Mouse (Mus musculus) gastrocnemius, postnatal 14 days (tissue): ENCODE data around the gene Iqschfp. TPM values are rescaled to one million over a fixed set of nuclear protein-coding genes. Genes with fewer than 3 reads are reported as not detected.

Experiments
- DNase-seq: peaks from one replicate; pipeline ENCODE4 v3.0.0; 2021; ENCODE audit warnings: mixed read lengths
- intact Hi-C: fragments of 180-260 bp; cut with DNase I; formaldehyde crosslinking; loops from one replicate; pipeline ENCODE4 v1.15.1; 2025; ENCODE audit warnings: low total_unique reads
- total RNA-seq, 2 experiments: library from RNA; stranded (reverse); gene quantifications; 2 replicates each; pipeline ENCODE4 v1.2.3; 2021

Iqschfp gene
- total RNA-seq, 2 experiments from 2014 or later: not detected

DNA sequence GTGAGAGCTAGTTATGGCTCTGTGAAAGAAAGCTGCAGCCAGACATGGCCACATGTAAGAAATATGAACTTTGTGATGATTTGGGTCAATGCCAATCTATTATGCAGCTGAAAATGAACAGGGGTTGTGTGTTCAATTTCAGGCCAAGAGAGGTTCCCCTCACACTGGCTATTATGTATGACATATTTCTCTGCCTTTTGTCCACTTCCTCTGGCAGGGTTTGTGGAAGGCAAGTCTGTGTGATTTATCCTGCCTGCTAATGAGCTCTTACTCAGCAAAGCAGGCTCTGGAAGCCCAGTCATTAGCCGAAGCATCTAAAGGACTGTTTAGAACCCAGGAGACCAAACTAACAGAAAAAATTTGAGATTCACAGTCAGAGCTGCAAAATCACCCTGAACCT lies 286.2 kb downstream of the Iqschfp start:
- intact Hi-C loops: no loop called here
- no peak for DNase-seq

DNA sequence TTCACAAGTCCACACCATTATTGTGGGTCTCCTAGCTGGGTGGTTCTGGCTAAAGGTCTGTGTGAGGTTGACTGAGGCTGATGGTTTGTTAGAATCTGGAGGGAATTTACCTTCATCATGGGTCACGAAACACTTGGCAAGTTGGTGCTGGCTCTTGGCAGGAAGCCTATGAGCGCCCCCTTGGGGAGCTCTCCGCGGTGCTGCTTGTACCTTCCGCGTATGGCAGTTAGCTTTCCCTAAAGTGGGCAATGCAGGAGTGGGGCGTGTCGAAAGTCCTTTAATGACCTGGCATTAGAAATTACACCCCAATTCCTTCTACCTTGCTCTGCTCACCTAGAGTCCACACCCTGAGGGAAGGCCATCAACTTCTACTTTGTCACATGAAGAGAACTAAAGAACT lies 295.4 kb downstream of the Iqschfp start:
- intact Hi-C loops: no loop called here

DNA sequence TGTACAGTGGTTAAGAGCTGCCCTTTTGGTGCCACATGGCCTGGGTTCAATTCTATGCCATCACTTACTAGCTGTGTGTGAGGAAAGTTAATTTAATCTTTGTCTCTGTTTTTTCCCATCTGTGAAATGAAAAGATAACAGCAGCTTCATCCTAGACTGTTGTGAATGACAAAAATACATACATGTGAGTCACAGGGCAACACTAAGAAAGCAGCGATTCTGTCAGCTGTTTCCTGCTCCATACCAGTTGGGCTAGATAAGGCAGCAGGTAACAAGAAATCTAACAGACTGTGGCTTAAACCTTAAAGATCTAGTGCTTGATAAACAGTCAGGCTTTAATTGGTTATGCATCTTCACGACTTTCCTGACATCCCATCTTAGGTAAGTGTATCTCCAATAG lies 297.1 kb downstream of the Iqschfp start:
- intact Hi-C loops: no loop called here
- no peak for DNase-seq

More for the DNA sequence above, 295.4 kb downstream of the Iqschfp start:
- DNase-seq: no peak

- DNase-seq: no peak
- intact Hi-C loops: no loop called here
Measured at GRCm38 (mm10) chr3:68196933-68197332, 304.9 kb downstream of the Iqschfp start.

DNA sequence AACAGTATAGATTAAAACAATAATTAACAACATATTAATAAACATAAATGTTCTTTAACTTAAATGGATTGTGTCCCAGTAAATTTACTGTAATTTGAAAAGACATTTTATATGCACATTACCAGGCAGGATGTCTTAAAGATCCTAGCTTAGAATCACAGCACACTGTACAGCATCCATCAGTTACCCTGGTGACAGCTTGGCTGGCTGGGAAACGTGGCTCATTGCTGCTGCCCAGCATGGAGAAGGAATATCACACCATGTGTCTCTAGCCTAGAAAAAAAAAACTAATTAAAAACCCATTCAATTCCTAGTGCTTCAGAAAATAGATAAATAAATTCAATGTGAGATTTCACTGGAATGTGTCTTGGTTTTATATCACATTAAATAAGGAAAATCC lies 309.2 kb downstream of the Iqschfp start:
- intact Hi-C loops: no loop called here
- DNase-seq: no peak

GRCm38 (mm10) chr3:68202162-68202902 lies 310.3 kb downstream of the Iqschfp start:
- intact Hi-C loops: no loop called here
- no peak for DNase-seq

- intact Hi-C loops: no loop called here
- no peak for DNase-seq
Measured at GRCm38 (mm10) chr3:68203934-68204467, 312.0 kb downstream of the Iqschfp start.

- intact Hi-C loops: no loop called here
- DNase-seq: no peak
Measured at GRCm38 (mm10) chr3:68210422-68210821, 318.4 kb downstream of the Iqschfp start.

DNA sequence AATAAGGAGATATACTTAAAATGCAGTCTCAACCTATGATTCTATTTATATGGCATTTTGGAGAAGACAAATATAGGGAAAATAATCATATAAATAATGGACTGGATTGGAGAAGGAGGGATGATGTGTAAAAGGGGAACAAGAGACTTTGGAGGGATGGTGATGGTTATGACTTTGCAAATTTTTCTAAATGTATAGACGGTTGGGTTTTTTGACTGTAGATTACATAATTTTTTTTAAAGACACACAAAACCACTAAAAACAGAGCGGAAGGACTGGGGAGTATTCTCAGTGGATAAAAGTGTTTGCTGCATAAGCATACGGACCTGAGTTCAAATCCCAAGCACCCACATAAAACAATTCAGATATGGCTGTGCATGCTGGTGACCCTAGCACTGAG lies 329.4 kb downstream of the Iqschfp start:
- intact Hi-C loops: no loop called here
- no peak for DNase-seq

GRCm38 (mm10) chr3:68239887-68240286 lies 347.9 kb downstream of the Iqschfp start:
- DNase-seq: no peak
- intact Hi-C loops: no loop called here

GRCm38 (mm10) chr3:68243239-68243638 lies 351.2 kb downstream of the Iqschfp start:
- intact Hi-C loops: no loop called here
- DNase-seq: no peak

DNA sequence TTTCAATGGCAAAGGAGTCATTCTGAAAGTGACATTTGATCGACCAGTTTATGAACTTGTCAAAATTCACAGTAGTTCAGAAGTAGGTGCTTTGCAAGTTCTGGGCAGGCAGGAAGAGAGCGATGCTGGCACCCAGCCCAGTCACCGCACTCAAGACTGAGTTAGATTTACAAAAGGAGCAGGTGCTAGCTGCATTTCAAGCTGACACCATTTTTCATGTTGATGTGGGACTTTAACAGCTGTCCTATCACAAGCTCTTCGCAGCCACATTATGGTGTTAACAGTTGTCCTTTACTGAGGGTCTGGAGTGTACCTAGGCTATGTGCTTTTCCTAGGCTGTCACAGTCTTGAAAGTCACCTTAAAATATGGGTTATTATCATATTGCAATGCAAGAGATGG lies 354.1 kb downstream of the Iqschfp start:
- intact Hi-C loops: no loop called here
- no peak for DNase-seq

DNA sequence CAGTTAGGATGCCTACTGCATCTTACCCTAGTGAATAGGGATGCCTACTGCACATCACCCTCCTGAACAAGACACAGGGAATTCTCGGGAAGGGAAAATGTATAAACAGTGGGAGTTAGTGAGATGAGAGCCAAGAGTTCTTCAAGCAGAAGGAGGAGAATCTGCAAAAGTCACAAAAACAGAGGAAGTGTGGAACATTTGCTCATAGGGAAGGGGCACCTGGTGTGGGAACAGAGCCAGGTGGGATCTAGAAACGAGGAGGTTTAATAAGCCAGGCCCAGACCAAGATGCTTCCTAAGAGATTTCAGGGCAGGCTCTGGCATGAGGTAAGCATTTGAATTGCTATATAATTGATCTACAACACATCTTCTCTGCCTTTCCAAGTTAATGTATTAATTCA lies 358.6 kb downstream of the Iqschfp start:
- intact Hi-C loops: no loop called here
- DNase-seq: no peak

DNA sequence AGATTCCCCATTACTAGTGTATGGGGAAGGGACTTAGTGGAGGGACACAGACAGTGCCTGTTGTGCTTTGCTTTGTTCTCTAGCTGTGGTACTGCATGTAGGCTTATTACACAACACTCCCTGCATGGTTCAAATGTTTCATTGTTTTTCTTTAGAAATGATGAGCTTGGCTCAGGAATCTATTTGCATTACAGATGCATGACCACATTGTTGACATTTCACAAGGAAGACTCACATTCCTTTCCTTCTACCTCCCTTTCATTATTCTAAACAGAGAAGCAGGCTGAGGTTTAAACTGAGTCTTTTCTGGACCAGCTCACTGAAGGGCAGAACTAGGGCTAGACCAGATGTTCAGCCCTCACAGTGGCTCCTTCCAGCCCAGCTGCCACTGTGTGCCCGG lies 360.3 kb downstream of the Iqschfp start:
- intact Hi-C loops: no loop called here
- DNase-seq: no peak

DNA sequence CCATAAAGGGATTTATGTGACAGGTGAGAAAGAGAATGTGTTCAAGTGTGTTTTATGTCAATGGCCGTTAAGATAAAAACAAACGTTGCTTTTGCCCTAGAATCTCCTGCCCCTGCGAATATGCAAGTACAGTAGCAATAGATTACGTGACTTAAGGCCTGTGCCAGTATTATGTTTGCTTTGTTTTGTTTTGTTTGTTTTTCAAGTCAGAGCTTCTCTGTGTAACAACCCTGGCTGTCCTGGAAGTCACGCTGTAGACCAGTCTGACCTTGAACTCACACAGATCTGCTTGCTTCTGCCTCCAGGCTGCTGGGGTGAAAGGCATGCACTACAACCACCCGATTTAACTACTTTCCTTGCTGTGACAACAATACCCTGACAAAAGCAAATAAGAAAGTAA lies 370.3 kb downstream of the Iqschfp start:
- intact Hi-C loops: no loop called here

GRCm38 (mm10) chr3:68267905-68268304 lies 375.9 kb downstream of the Iqschfp start:
- intact Hi-C loops: no loop called here
- DNase-seq: no peak

More for the DNA sequence above, 370.3 kb downstream of the Iqschfp start:
- no peak for DNase-seq

DNA sequence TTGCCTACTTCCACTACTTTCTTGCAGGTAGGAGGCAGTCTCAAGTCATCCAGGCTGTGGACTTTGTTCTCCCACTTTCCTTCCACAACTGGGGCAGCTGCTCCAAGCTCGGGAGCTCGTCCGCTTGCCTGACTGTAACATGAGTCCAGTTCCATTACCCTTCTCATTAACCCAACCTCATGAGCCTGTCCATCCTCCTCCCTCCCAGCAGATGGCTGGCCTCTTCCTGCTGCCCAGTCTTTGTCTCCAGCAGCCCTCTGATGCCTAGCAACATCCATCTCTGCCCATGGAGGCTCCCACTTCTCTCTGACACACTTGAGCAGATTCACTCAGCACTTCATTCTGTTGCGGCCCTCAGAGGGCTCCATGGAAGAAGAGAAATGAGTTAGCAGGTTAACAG lies 377.2 kb downstream of the Iqschfp start:
- DNase-seq: no peak
- intact Hi-C loops: no loop called here

DNA sequence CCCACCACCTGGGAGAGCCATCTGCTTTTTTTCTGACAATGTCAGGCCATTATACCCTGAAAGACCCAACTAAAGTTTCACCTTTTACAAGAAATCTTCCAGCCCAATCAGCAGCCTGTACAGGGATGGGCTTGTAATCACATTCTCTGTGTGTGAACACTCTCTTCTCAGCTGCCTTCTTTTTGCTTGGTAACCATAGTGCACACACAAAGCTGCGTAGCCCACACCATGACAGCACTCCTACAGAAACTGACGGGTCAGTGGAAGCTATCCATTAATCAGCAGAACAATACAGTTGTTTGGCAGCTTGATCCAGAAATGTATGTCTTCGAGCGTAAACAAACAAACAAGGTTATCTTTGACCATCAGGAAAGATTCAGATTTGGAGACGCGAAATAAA lies 378.2 kb downstream of the Iqschfp start:
- no peak for DNase-seq
- intact Hi-C loops: no loop called here

DNA sequence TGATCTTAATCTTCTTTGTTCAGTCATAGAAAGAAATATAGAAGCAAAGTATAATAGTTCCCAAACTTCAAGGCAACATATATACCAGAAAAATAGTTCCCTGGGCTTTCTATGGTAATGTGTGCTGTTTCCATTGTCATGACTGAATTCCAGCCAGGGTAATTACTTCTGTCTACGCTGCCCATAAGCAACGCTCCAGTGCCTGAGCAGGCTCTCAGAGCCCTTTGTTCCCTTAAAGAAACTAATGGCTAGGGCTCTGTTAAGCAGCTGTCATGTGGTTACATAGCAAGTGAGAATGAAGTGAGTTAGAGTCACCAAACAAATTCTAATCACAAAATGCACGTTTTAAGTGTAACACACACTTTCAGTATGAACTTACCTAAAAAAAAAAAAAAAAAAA lies 379.4 kb downstream of the Iqschfp start:
- DNase-seq: no peak
- intact Hi-C loops: no loop called here

- intact Hi-C loops: no loop called here
Measured at GRCm38 (mm10) chr3:68271881-68272280, 379.8 kb downstream of the Iqschfp start.

GRCm38 (mm10) chr3:68282844-68283594 lies 391.0 kb downstream of the Iqschfp start:
- DNase-seq: no peak
- intact Hi-C loops: no loop called here

More at GRCm38 (mm10) chr3:68271881-68272280, 379.8 kb downstream of the Iqschfp start:
- DNase-seq: no peak
